Mouse (Mus musculus) hindbrain, embryonic 15.5 days (tissue): ENCODE measurements around the gene Nop53. TPM values are rescaled to one million over a fixed set of nuclear protein-coding genes. Genes with fewer than 3 reads are reported as not detected.

ENCODE experiments used
- ATAC-seq: fragments of 200-750 bp; cut with Nextera tagmentation; 2 replicates; pipeline ENCODE4 v1.8.0; 2017; ENCODE audit warnings: low read depth, moderate number of reproducible peaks, moderate TSS enrichment; ENCODE audit not compliant: low FRiP score
- H3K27ac ChIP-seq: fragments of 300-500 bp; sonication (generic); replicated peaks from 2 replicates; pipeline ENCODE4 v1.5.1; 2015; ENCODE audit warnings: mild to moderate bottlenecking, inconsistent platforms
- H3K27me3 ChIP-seq: fragments of 300-500 bp; sonication (generic); 2 replicates; pipeline ENCODE4 v1.6.1; 2015; ENCODE audit warnings: control low read depth, inconsistent platforms
- H3K36me3 ChIP-seq: fragments of 300-500 bp; sonication (generic); 2 replicates; pipeline ENCODE4 v1.6.1; 2015; ENCODE audit warnings: control low read depth, inconsistent platforms
- H3K4me1 ChIP-seq: fragments of 300-500 bp; sonication (generic); replicated peaks from 2 replicates; pipeline ENCODE4 v1.6.1; 2015; ENCODE audit warnings: control low read depth, inconsistent platforms
- H3K4me2 ChIP-seq: fragments of 300-500 bp; sonication (generic); 2 replicates; pipeline ENCODE4 v1.6.1; 2015; ENCODE audit warnings: moderate library complexity, mild to moderate bottlenecking, inconsistent platforms
- H3K4me3 ChIP-seq: fragments of 300-500 bp; sonication (generic); 2 replicates; pipeline ENCODE4 v1.5.1; 2015; ENCODE audit warnings: mild to moderate bottlenecking, inconsistent platforms
- H3K9ac ChIP-seq: fragments of 300-500 bp; sonication (generic); 2 replicates; pipeline ENCODE4 v1.6.1; 2015; ENCODE audit warnings: inconsistent platforms
- H3K9me3 ChIP-seq: fragments of 300-500 bp; sonication (generic); 2 replicates; pipeline ENCODE4 v1.6.1; 2016; ENCODE audit warnings: control low read depth, inconsistent platforms
- WGBS: fragments of 180-500 bp; shearing (Covaris S2); methylation state at CpG from one replicate; pipeline ENCODE4 v1.1.7; 2015; 5-methylcytosine and 5-hydroxymethylcytosine counted together
- polyA plus RNA-seq: library from polyadenylated mRNA; unstranded; fragments of >200 nt; fragmentation: Nextera tagmentation; extraction: Ambion mirVana; gene quantifications from 2 replicates; pipeline ENCODE4 v1.2.1, GENCODE M21; 2015

Gene Nop53
- polyA plus RNA-seq, result 110 and 114 TPM in 2 replicates

- Histone ChIP-seq H3K9ac (peak within 1 kb of the TSS; percentile 68), H3K27ac (peak within 1 kb of the TSS; percentile 99), H3K4me1 (peaks cover 27% of the 10 kb centered on the region), H3K4me2 (peak within 1 kb of the TSS; percentile 90), H3K9me3 (no peaks in the 10 kb centered on the region), H3K4me3 (peak within 1 kb of the TSS; percentile 78), H3K27me3 (no peaks in the 10 kb centered on the region), H3K36me3 (peaks cover 26% of the 10 kb centered on the region)
- 1% methylated on average over 59 of the region's 59 CpGs for WGBS
- peak; percentile 94 for ATAC-seq
Measured at GRCm38 (mm10) chr7:15945721-15946536, at the start of gene Nop53. Nop53 (minus strand) TSS chr7:15946074.

DNA sequence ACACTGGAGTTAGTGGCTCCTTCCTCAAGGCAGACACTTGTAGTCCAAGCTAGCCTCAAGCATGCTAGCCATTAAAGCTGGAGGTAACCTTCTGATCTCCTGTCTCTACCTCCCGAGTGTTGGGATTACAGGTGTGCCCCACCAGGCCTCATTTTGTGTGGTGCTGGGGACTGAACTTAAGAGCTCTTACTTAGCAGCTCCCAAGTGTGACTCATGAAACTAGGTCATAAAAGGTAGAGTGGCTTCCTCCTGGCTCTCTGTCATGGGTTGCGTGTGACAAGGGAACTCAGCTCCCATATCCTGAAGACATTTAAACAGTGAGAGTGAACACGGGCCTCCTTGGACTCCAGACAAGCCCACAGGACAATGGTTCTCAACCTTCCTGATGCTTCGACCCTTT, 47.9 kb upstream of the Nop53 start:
- no peak overlapping the region for H3K9ac ChIP-seq
- no peaks in the 10 kb centered on the region for H3K9me3 ChIP-seq
- no peak overlapping the region for H3K4me3 ChIP-seq
- peaks cover 52% of the 10 kb centered on the region for H3K36me3 ChIP-seq
- ATAC-seq, result no peak
- 94% methylated on average over 4 of the region's 4 CpGs for WGBS
- no peaks in the 10 kb centered on the region for H3K4me1 ChIP-seq
- H3K4me2 ChIP-seq, result no peak overlapping the region
- no peaks in the 10 kb centered on the region for H3K27me3 ChIP-seq
- H3K27ac ChIP-seq, result no peak overlapping the region

DNA sequence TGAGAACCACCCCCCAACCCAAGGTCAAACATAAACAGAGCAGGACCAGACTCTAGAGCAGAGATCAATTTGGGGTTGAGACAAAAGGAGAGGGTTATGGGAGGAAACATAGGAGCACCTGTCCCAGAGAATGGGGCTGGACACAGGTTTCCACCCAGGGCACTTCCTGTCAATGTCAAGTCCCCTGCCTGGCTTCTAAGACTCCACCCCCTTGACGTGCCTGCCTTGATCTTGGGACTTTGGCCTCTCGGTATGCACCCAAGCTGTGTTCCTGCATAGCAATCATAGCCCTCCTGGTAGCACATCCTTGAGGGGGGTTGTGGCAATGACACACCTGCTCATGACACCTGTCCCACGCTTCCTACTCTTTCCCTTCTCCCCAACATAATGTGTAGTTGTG, 47.3 kb upstream of the Nop53 start:
- peaks cover 58% of the 10 kb centered on the region for H3K36me3 ChIP-seq
- no peak overlapping the region for H3K4me2 ChIP-seq
- H3K27ac ChIP-seq, result no peak overlapping the region
- no peak overlapping the region for H3K4me3 ChIP-seq
- WGBS, result 92% methylated on average over 3 of the region's 3 CpGs
- no peak for ATAC-seq
- no peaks in the 10 kb centered on the region for H3K4me1 ChIP-seq
- H3K9ac ChIP-seq, result no peak overlapping the region
- no peaks in the 10 kb centered on the region for H3K9me3 ChIP-seq
- no peaks in the 10 kb centered on the region for H3K27me3 ChIP-seq

GRCm38 (mm10) chr7:15991764-15992163, 45.9 kb upstream of the Nop53 start:
- Histone ChIP-seq H3K4me2 (no peak overlapping the region), H3K9me3 (no peaks in the 10 kb centered on the region), H3K9ac (no peak overlapping the region), H3K4me1 (no peaks in the 10 kb centered on the region), H3K27ac (no peak overlapping the region), H3K36me3 (peaks cover 70% of the 10 kb centered on the region), H3K4me3 (no peak overlapping the region), H3K27me3 (no peaks in the 10 kb centered on the region)
- no peak for ATAC-seq
- WGBS, result 90% methylated on average over 3 of the region's 3 CpGs

DNA sequence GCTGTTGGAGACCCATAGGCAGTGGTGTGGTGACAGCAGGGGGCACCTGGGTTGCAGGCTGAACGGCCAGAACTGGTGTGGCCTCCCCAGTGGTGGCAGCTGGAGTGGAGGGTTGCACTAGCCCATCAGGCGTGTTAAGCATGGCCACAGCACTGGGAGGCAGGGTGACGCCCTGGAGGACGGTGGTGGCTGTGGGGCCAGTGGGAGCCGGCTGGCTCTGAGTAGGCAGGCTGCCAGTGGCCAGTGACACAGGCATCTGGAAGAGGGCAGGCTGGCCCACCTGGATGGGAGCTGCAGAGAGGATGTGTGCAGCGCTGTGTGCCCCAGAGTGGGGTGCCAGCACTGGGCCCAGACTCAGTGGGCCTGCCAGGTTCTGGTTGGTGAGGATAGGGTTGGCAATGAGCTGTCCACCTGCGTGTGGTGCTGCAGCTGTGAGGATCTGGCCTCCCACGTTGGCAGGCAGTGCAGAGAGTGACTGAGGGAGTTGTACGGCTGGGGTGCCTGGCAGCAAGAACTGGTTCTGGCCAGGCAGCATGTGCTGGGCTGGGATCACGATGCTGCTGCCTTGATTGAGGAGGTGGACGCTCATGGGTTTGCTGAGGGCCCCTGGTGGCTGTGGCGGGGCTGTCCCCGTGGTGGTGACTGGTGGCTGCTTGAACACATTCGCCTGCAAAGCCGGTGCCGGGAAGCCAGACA, 41.9 kb upstream of the Nop53 start:
- H3K36me3 ChIP-seq, result peaks cover 42% of the 10 kb centered on the region
- ATAC-seq, result peak; percentile 16; the same call in 1 of the 2 replicates
- H3K9ac ChIP-seq, result no peak overlapping the region
- H3K4me2 ChIP-seq, result no peak overlapping the region
- no peaks in the 10 kb centered on the region for H3K9me3 ChIP-seq
- H3K27me3 ChIP-seq, result no peaks in the 10 kb centered on the region
- no peaks in the 10 kb centered on the region for H3K4me1 ChIP-seq
- no peak overlapping the region for H3K4me3 ChIP-seq
- 98% methylated on average over 16 of the region's 16 CpGs for WGBS
- H3K27ac ChIP-seq, result no peak overlapping the region

GRCm38 (mm10) chr7:15982729-15983407, 37.0 kb upstream of the Nop53 start:
- Histone ChIP-seq H3K9ac (no peak overlapping the region), H3K36me3 (peaks cover 17% of the 10 kb centered on the region), H3K27me3 (no peaks in the 10 kb centered on the region), H3K9me3 (no peaks in the 10 kb centered on the region), H3K4me1 (no peaks in the 10 kb centered on the region), H3K4me2 (no peak overlapping the region), H3K27ac (no peak overlapping the region), H3K4me3 (no peak overlapping the region)
- WGBS, result 42% methylated on average over 4 of the region's 4 CpGs
- ATAC-seq, result no peak

GRCm38 (mm10) chr7:15981538-15981937, 35.7 kb upstream of the Nop53 start:
- 85% methylated on average over 4 of the region's 4 CpGs for WGBS
- Histone ChIP-seq H3K4me1 (no peaks in the 10 kb centered on the region), H3K9ac (no peak overlapping the region), H3K4me3 (no peak overlapping the region), H3K36me3 (peaks cover 17% of the 10 kb centered on the region), H3K27me3 (no peaks in the 10 kb centered on the region), H3K9me3 (no peaks in the 10 kb centered on the region), H3K27ac (no peak overlapping the region), H3K4me2 (no peak overlapping the region)
- no peak for ATAC-seq

DNA sequence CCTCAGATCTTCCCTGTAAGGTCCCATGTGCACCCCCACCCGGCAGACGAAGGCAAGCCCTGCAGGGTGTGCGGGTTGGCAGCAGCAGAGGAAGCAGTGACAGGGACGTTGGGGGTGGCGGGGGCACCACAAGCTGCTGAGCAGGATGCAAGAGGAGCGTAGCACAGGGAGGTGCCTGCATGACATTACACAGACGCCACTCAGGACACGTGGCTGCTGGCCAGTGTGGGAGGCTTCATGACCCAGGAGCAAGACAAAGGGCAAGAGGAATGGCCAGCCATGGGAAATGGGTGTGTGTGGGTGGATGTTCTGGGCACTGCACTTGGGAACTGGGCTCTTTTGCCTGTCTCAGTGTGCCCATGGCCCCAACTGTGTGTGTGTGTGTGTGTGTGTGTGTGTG, 34.4 kb upstream of the Nop53 start:
- no peak overlapping the region for H3K4me2 ChIP-seq
- H3K4me3 ChIP-seq, result no peak overlapping the region
- no peak overlapping the region for H3K9ac ChIP-seq
- H3K36me3 ChIP-seq, result peaks cover 17% of the 10 kb centered on the region; the same call in 1 of the 2 replicates
- no peaks in the 10 kb centered on the region for H3K9me3 ChIP-seq
- H3K27ac ChIP-seq, result no peak overlapping the region
- 85% methylated on average over 8 of the region's 8 CpGs for WGBS
- ATAC-seq, result peak; percentile 31; the same call in 1 of the 2 replicates
- H3K4me1 ChIP-seq, result no peaks in the 10 kb centered on the region
- H3K27me3 ChIP-seq, result no peaks in the 10 kb centered on the region

DNA sequence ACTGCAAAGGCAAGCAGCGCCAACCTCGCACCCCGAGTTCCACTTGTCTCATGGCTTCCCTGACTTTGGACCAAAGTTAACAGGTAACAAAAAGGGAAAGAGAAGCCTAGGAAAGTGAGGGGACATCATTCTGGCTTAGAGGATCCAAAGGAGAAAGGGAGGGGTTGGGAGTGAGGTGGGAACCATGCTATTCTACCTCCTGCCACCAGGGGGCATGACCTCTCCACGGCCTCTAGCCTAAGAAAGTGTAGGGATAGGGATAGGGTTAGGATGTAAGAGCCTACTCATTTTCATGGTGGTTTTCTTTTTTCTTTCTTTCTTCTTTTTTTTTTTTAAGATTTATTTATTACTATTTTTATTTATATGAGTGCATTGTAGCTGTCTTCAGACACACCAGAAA, 30.0 kb upstream of the Nop53 start:
- Histone ChIP-seq H3K36me3 (peaks cover 51% of the 10 kb centered on the region), H3K9ac (no peak overlapping the region), H3K27me3 (no peaks in the 10 kb centered on the region), H3K4me1 (no peaks in the 10 kb centered on the region), H3K9me3 (no peaks in the 10 kb centered on the region), H3K4me3 (no peak overlapping the region), H3K4me2 (no peak overlapping the region), H3K27ac (no peak overlapping the region)
- no peak for ATAC-seq
- WGBS, result 78% methylated on average over 4 of the region's 4 CpGs

DNA sequence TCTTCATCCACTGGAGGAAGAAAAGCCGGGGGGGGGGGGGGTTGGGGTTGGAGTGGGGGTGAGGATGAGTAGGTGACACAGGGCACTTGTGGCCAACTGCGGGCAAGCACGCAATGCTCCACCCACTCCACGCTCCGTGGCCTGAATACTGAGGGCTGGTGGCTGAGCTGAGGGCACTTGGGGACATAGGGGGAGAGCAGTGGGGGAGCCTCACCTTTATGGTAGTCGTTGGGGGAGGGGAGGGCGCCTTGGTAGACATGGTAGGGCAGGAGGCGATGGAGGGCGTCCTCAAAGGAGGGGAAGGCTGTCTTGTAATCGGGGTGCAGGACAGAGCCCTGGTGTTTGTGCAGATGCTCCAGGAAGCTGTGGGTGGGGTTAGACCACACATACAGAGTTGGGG, 29.6 kb upstream of the Nop53 start:
- peaks cover 51% of the 10 kb centered on the region for H3K36me3 ChIP-seq
- no peaks in the 10 kb centered on the region for H3K4me1 ChIP-seq
- no peak overlapping the region for H3K4me2 ChIP-seq
- H3K27me3 ChIP-seq, result no peaks in the 10 kb centered on the region
- no peak overlapping the region for H3K27ac ChIP-seq
- H3K4me3 ChIP-seq, result no peak overlapping the region
- H3K9ac ChIP-seq, result no peak overlapping the region
- no peaks in the 10 kb centered on the region for H3K9me3 ChIP-seq
- ATAC-seq, result peak; percentile 15; the same call in 1 of the 2 replicates
- WGBS, result 94% methylated on average over 10 of the region's 10 CpGs

GRCm38 (mm10) chr7:15974712-15975111, 28.8 kb upstream of the Nop53 start:
- H3K9me3 ChIP-seq, result no peaks in the 10 kb centered on the region
- no peak overlapping the region for H3K4me3 ChIP-seq
- peaks cover 55% of the 10 kb centered on the region for H3K36me3 ChIP-seq
- H3K27ac ChIP-seq, result no peak overlapping the region
- WGBS, result 57% methylated on average over 5 of the region's 5 CpGs
- H3K4me2 ChIP-seq, result no peak overlapping the region
- H3K9ac ChIP-seq, result no peak overlapping the region
- H3K27me3 ChIP-seq, result no peaks in the 10 kb centered on the region
- ATAC-seq, result no peak
- H3K4me1 ChIP-seq, result no peaks in the 10 kb centered on the region

GRCm38 (mm10) chr7:15972247-15972646, 26.4 kb upstream of the Nop53 start:
- peaks cover 52% of the 10 kb centered on the region for H3K36me3 ChIP-seq

More at GRCm38 (mm10) chr7:15972247-15972646, 26.4 kb upstream of the Nop53 start:
- no peak overlapping the region for H3K4me2 ChIP-seq
- H3K4me3 ChIP-seq, result no peak overlapping the region
- WGBS, result 59% methylated on average over 25 of the region's 25 CpGs
- no peaks in the 10 kb centered on the region for H3K9me3 ChIP-seq
- H3K9ac ChIP-seq, result no peak overlapping the region
- H3K27me3 ChIP-seq, result no peaks in the 10 kb centered on the region
- no peak overlapping the region for H3K27ac ChIP-seq
- no peak for ATAC-seq
- peaks cover 3% of the 10 kb centered on the region for H3K4me1 ChIP-seq
